Mouse (Mus musculus) megakaryocyte, embryonic 14.5 days (primary cell): ENCODE results near the gene Ilk.

ENCODE experiments used
- FLI1 ChIP-seq: IDR thresholded peaks from 2 replicates; pipeline ENCODE4 v1.6.1; 2012; ENCODE audit warnings: low read length, inconsistent platforms, mixed read lengths
- GATA1 ChIP-seq: IDR thresholded peaks from 3 replicates; pipeline ENCODE4 v1.6.1; 2012; ENCODE audit warnings: mixed read lengths, low read length, inconsistent platforms, borderline replicate concordance

GRCm38 (mm10) chr7:105764331-105764730 lies 27.9 kb downstream of the Ilk start:
- TF ChIP-seq GATA1, result no peak
- TF ChIP-seq FLI1, result no peak
